Mouse (Mus musculus) liver, embryonic 13.5 days (tissue): ENCODE measurements around the gene Lrrk1. TPM values are rescaled to one million over a fixed set of nuclear protein-coding genes. Genes with fewer than 3 reads are reported as not detected.

Experiments
- ATAC-seq: fragments of 200-750 bp; cut with Nextera tagmentation; 2 replicates; pipeline ENCODE4 v1.8.0; 2017; ENCODE audit warnings: low read depth, mild to moderate bottlenecking, moderate number of reproducible peaks, moderate library complexity
- DNase-seq: peaks from one replicate; pipeline ENCODE4 v3.0.0; 2022
- H3K27ac ChIP-seq: fragments of 300-500 bp; sonication (generic); 2 replicates; pipeline ENCODE4 v1.5.1; 2015; ENCODE audit warnings: moderate library complexity, mild to moderate bottlenecking, inconsistent platforms
- H3K27me3 ChIP-seq: fragments of 300-500 bp; sonication (generic); 2 replicates; pipeline ENCODE4 v1.6.1; 2015; ENCODE audit warnings: mild to moderate bottlenecking, inconsistent platforms
- H3K36me3 ChIP-seq: fragments of 300-500 bp; sonication (generic); 2 replicates; pipeline ENCODE4 v1.6.1; 2015; ENCODE audit warnings: mild to moderate bottlenecking, inconsistent platforms
- H3K4me1 ChIP-seq: fragments of 300-500 bp; sonication (generic); replicated peaks from 2 replicates; pipeline ENCODE4 v1.6.1; 2015; ENCODE audit warnings: inconsistent platforms
- H3K4me2 ChIP-seq: fragments of 300-500 bp; sonication (generic); 2 replicates; pipeline ENCODE4 v1.6.1; 2015; ENCODE audit warnings: inconsistent platforms, mild to moderate bottlenecking, moderate library complexity
- H3K4me3 ChIP-seq: fragments of 300-500 bp; sonication (generic); replicated peaks from 2 replicates; pipeline ENCODE4 v1.5.1; 2015; ENCODE audit warnings: mild to moderate bottlenecking, inconsistent platforms
- H3K9ac ChIP-seq: fragments of 300-500 bp; sonication (generic); 2 replicates; pipeline ENCODE4 v1.6.1; 2015; ENCODE audit warnings: mild to moderate bottlenecking, inconsistent platforms
- H3K9me3 ChIP-seq: fragments of 300-500 bp; sonication (generic); replicated peaks from 2 replicates; pipeline ENCODE4 v1.6.1; 2016; ENCODE audit warnings: inconsistent platforms
- WGBS: fragments of 180-500 bp; shearing (Covaris S2); methylation state at CpG from one replicate; pipeline ENCODE4 v1.1.7; 2015; ENCODE audit not compliant: insufficient replicate concordance; 5-methylcytosine and 5-hydroxymethylcytosine counted together
- polyA plus RNA-seq: library from polyadenylated mRNA; unstranded; fragments of >200 nt; fragmentation: Nextera tagmentation; extraction: Ambion mirVana; gene quantifications from 2 replicates; pipeline ENCODE4 v1.2.1, GENCODE M21; 2015

The Lrrk1 gene
- polyA plus RNA-seq, 1 experiment from 2014 or later: 4.2 TPM

- WGBS: 67% methylated on average over 6 of the region's 6 CpGs
- Histone ChIP-seq H3K9me3 (no peaks in the 10 kb centered on the region), H3K27ac (peak overlapping the region; percentile 86), H3K36me3 (no peaks in the 10 kb centered on the region), H3K4me3 (no peak overlapping the region), H3K4me2 (peak overlapping the region; percentile 48; the same call in 1 of the 2 replicates), H3K9ac (peak overlapping the region; percentile 52), H3K27me3 (no peaks in the 10 kb centered on the region), H3K4me1 (peaks cover 54% of the 10 kb centered on the region)
- ATAC-seq (no peak), DNase-seq (no peak)
Measured at GRCm38 (mm10) chr7:66233947-66234516, 154.1 kb downstream of the Lrrk1 start.

DNA sequence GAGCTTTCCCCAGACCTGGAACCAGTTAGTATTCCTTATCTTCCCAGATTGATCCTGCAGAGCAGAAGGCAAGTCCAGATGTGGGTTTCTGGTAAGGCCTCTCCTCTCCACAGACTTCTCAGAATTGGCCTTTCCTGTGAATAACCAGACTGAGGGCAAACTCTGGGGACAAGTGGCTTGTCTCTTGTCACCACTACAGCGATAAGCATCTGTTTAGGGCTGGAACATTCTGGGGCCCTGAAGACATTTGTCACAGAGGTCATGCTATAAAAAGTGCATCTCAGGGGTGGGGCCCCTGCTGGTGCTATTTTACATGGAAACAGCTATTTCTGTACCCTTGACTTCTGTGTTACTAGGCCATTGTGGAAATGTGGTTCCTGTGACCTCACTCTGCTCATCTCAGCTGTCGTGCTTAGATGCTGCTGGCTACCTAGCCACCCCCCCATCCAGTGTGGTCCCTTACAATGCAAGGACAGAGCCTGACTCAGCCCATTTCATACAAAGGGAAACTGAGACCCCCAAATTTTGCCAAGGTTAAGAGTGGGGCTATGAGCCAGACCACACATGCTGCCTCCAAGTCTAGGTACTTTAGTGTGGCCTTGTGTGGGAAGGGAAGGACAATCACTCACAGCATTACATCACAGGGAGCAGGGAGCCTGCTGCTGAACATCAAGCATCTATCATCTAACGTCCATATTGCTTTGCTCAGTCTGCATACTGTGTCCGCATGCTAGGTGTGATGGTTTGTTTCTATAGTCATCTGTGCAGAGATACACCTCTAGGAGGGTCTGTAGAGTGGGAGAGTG is 154.8 kb downstream of the Lrrk1 start:
- no peaks in the 10 kb centered on the region for H3K36me3 ChIP-seq
- H3K4me3 ChIP-seq: 0 out of 2 replicates have a peak overlapping the region, but pooled peaks have one; percentile 14
- no peaks in the 10 kb centered on the region for H3K27me3 ChIP-seq
- H3K4me2 ChIP-seq: peak overlapping the region; percentile 48
- DNase-seq: peak; percentile 79
- peak overlapping the region; percentile 86 for H3K27ac ChIP-seq
- peak; percentile 93 for ATAC-seq
- no peaks in the 10 kb centered on the region for H3K9me3 ChIP-seq
- WGBS: 30% methylated on average over 4 of the region's 4 CpGs
- H3K9ac ChIP-seq: peak overlapping the region; percentile 52
- peaks cover 59% of the 10 kb centered on the region for H3K4me1 ChIP-seq

DNA sequence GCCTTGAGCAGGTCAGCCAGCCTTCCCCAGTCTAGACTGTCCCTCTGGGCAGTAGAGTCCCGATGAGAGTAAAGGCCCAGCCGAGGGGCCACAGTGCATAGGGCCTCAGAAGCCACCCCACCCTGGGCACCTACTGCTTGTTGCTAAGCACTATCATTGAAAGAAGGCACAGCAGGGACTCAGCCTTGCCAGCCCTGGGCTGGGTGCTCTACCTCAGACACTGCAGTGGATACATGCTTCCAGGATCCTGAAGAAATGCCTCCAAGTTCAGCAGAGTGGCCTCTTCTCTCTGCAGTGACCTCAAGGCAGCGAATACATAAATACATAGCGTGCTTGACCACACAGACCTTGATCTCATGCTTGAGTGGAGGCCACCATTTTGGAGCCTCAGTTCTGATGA is 156.3 kb downstream of the Lrrk1 start:
- peaks cover 68% of the 10 kb centered on the region for H3K4me1 ChIP-seq
- no peaks in the 10 kb centered on the region for H3K36me3 ChIP-seq
- peak overlapping the region; percentile 29; the same call in 1 of the 2 replicates for H3K9ac ChIP-seq
- 79% methylated on average over 4 of the region's 4 CpGs for WGBS
- H3K9me3 ChIP-seq: no peaks in the 10 kb centered on the region
- no peak for ATAC-seq
- H3K27ac ChIP-seq: peak overlapping the region; percentile 45
- peak overlapping the region; percentile 14; the same call in 1 of the 2 replicates for H3K4me2 ChIP-seq
- H3K27me3 ChIP-seq: no peaks in the 10 kb centered on the region
- no peak for DNase-seq
- no peak overlapping the region for H3K4me3 ChIP-seq

GRCm38 (mm10) chr7:66230638-66231550 is 157.3 kb downstream of the Lrrk1 start:
- Histone ChIP-seq H3K27ac (peak overlapping the region; percentile 45), H3K4me1 (peaks cover 73% of the 10 kb centered on the region)
- no peak for DNase-seq

DNA sequence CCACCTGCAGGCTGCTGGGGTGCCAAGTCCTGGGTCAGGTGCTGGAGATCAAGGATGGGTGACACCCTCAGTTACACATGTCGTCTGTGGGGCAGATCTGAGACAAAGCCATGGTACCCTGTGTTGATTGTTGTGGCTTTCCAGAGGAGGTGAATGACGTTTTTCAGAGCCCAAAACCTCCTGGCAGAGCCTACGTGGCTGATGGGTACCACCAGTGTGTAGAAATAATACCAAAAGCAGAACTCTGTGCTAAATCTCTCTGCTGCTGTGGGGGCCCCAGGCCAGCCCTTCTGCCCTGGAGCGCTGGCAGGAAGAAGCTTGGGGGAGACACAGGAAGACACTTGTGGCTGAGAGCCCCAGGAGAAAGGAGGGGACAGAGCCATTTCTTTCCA is 157.9 kb downstream of the Lrrk1 start:
- Histone ChIP-seq H3K4me3 (no peak overlapping the region), H3K9me3 (no peaks in the 10 kb centered on the region), H3K4me2 (no peak overlapping the region), H3K9ac (no peak overlapping the region; the same call in 1 of the 2 replicates), H3K36me3 (no peaks in the 10 kb centered on the region), H3K4me1 (peaks cover 78% of the 10 kb centered on the region), H3K27ac (peak overlapping the region; percentile 45), H3K27me3 (no peaks in the 10 kb centered on the region)
- ATAC-seq (no peak), DNase-seq (no peak)
- WGBS: 39% methylated on average over 4 of the region's 4 CpGs

More at GRCm38 (mm10) chr7:66230638-66231550, 157.3 kb downstream of the Lrrk1 start:
- H3K36me3 ChIP-seq: no peaks in the 10 kb centered on the region
- 58% methylated on average over 17 of the region's 17 CpGs for WGBS
- H3K9me3 ChIP-seq: no peaks in the 10 kb centered on the region
- no peak for ATAC-seq
- H3K27me3 ChIP-seq: no peaks in the 10 kb centered on the region
- no peak overlapping the region for H3K4me2 ChIP-seq
- no peak overlapping the region for H3K4me3 ChIP-seq
- no peak overlapping the region; the same call in 1 of the 2 replicates for H3K9ac ChIP-seq

GRCm38 (mm10) chr7:66229433-66229832 is 158.7 kb downstream of the Lrrk1 start:
- Histone ChIP-seq H3K9me3 (no peaks in the 10 kb centered on the region), H3K4me2 (no peak overlapping the region), H3K4me1 (peaks cover 75% of the 10 kb centered on the region), H3K4me3 (no peak overlapping the region), H3K9ac (no peak overlapping the region), H3K27ac (peak overlapping the region; percentile 45; the same call in 1 of the 2 replicates), H3K27me3 (no peaks in the 10 kb centered on the region), H3K36me3 (no peaks in the 10 kb centered on the region)
- ATAC-seq (no peak), DNase-seq (no peak)
- WGBS: 71% methylated on average over 7 of the region's 7 CpGs

DNA sequence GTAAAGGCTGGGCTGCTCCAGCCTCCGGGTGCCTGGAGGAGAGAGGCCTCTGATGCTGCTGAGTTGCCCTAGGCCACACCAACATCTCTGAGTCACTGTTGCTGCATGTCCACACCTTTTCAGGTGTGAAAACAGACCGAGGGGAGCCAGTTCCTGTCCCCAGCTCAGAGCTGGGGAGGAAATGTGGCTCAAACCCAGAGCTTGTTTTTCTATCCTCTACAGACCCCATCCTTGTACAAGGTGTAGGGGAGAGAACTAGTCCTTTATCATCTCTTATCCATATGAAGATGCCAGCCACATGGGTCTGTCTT is 159.6 kb downstream of the Lrrk1 start:
- Histone ChIP-seq H3K9ac (no peak overlapping the region), H3K4me1 (peaks cover 67% of the 10 kb centered on the region), H3K9me3 (no peaks in the 10 kb centered on the region), H3K36me3 (no peaks in the 10 kb centered on the region), H3K27me3 (no peaks in the 10 kb centered on the region), H3K4me3 (no peak overlapping the region), H3K27ac (no peak overlapping the region), H3K4me2 (no peak overlapping the region)
- no peak for ATAC-seq
- 70% methylated on average over 2 of the region's 2 CpGs for WGBS
- DNase-seq: no peak

DNA sequence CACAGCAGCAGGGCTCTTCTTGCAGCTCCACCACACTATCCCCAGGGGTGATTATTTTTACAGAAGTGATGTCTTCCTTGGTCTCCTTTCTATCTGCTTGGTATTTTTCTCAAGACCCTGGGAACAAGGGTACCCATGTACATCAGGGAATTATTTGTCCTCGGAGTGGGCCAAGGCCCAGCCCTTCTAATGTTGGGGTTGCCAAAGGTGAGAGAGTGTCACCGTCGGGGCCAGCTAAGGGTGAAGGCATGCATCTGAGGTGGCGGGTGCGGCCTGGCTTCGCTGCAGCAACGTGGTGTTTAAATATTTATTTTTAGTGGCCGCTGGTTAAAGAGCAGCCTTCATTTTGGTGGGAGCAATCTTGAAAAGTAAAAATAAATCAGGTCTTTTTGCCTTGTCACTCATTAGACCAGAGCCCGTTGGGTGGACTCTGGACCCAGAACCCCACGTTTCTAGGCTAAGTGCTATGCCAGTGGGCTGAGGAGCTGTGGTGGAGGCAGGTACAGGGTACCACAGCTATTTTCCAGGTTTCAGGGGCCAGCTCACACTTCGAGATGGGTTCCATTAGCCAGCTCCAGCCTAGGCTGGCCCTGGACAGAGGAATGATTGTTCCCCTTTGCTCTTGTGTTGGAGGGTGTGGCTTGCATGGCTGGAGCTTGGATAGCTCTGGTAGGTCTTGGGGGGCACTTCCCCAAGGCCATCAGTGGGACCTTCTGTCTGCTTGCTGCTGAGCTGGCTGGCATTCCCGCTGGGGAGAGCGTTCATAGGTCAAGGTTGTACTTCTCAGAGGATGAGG is 160.1 kb downstream of the Lrrk1 start:
- no peak overlapping the region for H3K4me3 ChIP-seq
- peaks cover 61% of the 10 kb centered on the region for H3K4me1 ChIP-seq
- no peaks in the 10 kb centered on the region for H3K9me3 ChIP-seq
- no peaks in the 10 kb centered on the region for H3K36me3 ChIP-seq
- DNase-seq: no peak
- no peak for ATAC-seq
- 79% methylated on average over 13 of the region's 13 CpGs for WGBS
- no peaks in the 10 kb centered on the region for H3K27me3 ChIP-seq
- H3K9ac ChIP-seq: no peak overlapping the region
- H3K27ac ChIP-seq: peak overlapping the region; percentile 3; the same call in 1 of the 2 replicates
- no peak overlapping the region for H3K4me2 ChIP-seq

- Histone ChIP-seq H3K9ac (no peak overlapping the region), H3K27ac (no peak overlapping the region), H3K4me2 (no peak overlapping the region), H3K36me3 (no peaks in the 10 kb centered on the region), H3K4me1 (peaks cover 49% of the 10 kb centered on the region), H3K9me3 (no peaks in the 10 kb centered on the region), H3K4me3 (no peak overlapping the region), H3K27me3 (no peaks in the 10 kb centered on the region)
- no peak for ATAC-seq
- DNase-seq: no peak
- WGBS: 31% methylated on average over 3 of the region's 3 CpGs
Measured at GRCm38 (mm10) chr7:66225881-66226280, 162.3 kb downstream of the Lrrk1 start.

DNA sequence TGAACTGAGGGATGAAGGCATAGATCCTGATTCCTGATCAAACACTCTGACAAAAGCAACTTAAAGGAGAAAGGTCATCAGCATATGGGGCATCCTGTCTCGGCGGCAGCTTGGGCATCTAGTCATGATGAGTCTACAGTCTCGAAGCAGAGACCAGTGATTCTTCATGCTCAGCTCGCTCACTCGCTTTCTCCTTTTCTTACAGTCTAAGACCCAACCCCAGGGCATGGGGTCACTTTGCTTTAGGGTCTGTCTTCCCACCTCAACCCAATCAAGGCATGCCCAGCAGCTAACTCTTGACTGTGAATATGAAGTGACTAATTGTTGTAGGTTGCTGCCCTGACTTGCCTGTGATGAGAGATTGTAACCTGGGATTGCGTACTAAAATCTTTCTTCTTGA is 163.6 kb downstream of the Lrrk1 start:
- Histone ChIP-seq H3K4me3 (no peak overlapping the region), H3K27me3 (no peaks in the 10 kb centered on the region), H3K36me3 (no peaks in the 10 kb centered on the region), H3K9me3 (no peaks in the 10 kb centered on the region), H3K9ac (no peak overlapping the region), H3K27ac (no peak overlapping the region), H3K4me1 (peaks cover 41% of the 10 kb centered on the region), H3K4me2 (no peak overlapping the region)
- 85% methylated on average over 6 of the region's 6 CpGs for WGBS
- ATAC-seq: no peak
- DNase-seq: no peak
